Mouse (Mus musculus): ENCODE measurements around the gene Ankub1. TPM values are rescaled to one million over a fixed set of nuclear protein-coding genes. Genes with fewer than 3 reads are reported as not detected.

Ankub1 gene
- total RNA-seq (2021) = under 1 TPM in 1 of 2 experiments, not detected in 1; 0.26 TPM
- long read RNA-seq, experiment 1 = 0 reads
- long read RNA-seq, experiment 2, partial matches to known transcripts = 0 of 1 reads
- long read RNA-seq, experiment 2, other reads (novel, unspliced or antisense) = 1 of 1 reads

DNA sequence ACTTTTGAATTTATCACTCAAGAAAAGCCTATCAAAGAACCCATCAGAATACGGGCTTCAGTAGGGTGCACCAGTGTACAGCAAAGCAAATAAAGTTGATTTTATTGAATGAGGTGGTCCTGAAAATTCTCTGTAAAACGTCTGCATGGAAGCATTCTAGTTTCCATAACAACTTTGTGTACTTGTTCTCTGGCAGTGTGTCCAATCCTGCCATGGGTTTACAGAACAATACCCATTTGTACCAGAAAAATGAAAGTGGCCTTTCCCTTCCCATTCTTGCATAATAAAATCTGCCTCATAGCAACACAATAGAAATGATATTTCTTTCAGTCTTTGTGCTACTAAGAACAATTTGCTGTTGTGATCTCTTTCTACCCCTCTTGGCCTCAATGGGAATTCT is at the start of gene Ankub1:
Gene Ankub1, minus strand, starts transcription at position 81 of the 400 bp plus-strand sequence.
- DNase-seq (ENCODE audit: low spot score in 2 of 2) = no peak

DNA sequence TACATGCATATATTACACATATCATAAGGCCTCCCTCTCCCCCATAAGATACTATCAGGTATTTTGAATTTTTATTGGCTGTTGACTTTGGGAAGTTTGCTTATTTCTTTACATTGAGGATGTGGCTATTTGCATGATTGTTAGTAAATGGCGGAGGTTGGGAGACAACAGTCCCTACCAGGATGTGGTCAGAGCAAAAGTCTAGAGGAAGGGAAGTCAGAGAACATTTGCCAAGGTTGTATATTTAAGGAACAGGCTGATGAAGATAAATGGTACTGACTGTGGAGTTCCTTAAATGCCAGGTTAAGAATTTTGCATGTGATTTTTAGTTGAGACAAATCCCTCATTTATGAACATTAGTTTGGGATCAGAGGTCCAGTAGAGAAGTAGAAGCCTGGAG is 47.2 kb upstream of the Ankub1 start:
- DNase-seq (ENCODE audit: low spot score in 2 of 2) = no peak

DNA sequence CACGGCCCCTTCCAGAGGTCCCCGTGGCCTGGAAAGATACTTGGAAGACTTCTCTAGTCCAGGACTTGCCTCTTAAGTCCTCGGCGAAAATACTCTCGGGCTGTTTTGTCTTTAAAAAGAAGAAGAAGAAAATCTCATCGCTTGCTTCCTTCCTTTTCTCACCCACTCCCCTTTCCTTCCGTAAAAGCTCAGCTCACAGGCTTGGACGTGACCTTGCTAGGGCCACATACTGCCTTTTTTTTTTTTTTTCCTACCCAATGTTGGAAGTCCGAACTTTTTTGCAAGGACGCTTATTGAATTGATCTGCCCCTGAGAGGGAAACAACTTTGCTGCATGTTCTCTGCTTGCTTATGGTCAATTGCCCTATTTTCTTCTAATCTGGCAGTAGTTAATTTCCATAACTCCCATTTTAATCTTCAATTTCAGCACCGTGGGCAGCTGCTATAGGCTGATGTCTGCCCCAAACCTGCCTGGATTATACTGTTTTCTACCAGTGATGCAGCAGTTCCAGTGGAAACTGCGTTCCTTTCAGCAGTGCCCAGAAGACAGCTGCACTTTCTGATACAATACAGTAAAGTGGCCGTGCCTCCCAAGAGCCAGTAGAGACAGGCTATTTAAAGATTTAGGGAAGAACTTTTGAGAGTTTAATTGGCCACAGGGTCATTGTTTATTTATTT is 44.0 kb upstream of the Ankub1 start:
- DNase-seq (ENCODE audit: low spot score in 2 of 2) = no peak

DNA sequence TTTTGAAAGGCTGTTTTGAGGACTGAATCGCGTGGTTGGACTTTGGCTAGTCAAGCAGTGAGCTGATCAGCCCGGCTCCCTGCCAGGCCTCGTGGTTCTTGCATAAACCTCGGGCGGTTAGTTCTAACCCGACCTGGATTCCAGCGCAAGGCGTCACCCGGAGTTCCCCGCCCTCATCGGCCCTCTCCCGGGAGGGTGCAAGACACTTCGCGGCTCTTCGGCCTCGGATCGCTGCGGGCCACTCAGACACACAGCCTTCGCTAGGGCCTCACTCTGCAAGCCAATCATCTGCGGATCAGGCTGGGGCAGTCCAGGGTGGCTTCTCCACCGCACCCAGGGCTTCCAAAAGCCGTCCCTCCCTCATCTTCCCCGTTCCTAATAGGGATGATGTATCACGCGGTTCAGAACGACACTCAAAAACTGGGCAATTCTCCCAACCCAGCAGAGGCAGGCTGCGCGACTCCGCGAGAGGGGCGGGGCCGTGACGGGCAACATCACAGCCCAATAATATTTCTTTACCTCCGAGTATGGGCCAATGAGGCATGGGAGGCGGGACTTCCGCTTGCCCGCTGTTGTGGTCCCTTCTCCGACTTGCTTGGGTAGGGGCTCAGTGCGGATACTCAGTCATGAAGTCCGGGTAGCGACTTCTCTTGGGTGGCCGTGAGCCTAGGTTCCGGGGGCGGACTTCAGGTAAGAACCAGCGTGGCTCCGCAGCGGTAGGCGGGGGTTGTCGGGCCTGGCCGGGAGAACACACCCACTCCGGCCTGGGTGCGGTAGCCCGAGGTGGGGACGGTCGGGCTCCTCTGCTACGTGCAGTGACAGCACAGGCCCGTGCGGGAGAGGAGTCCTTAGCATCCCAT is 43.1 kb upstream of the Ankub1 start, which contains the start of gene Rnf13:
Gene Rnf13, plus strand, starts transcription at position 552 of the 860 bp plus-strand sequence.
- DNase-seq (ENCODE audit: low spot score in 2 of 2) = peak; percentile 90 to 96

DNA sequence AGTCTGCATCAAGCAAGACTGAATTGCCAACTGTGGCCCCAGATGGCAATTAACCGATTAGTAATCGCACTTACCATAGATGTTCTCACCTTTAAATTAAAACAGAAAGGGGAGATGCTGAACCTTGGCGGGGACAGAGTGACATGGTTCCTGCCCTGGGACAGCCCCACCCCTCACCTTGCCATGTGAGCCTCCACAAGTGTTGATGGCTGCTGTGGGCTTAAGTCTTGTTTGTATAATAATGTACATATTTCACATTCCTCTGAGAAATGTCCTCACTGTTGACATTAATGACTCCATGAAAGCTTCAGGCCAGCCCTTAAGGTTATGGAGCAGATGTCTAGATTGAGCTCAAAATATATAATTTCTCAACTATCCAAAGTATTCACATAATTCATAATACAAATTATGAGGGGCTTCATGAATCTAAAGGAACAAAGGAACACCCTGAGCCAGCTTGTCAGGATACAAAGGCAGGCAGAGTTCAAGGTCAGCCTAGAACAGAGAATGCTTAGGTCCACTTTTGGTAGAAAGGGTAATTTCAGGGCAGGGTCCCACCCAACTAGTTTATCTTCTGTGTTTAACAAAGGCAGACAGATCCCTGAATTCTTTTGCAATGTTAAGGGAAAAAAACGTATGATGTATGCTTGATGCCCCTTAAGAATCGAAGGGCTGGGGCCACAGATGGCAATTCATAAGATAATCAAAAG is 39.8 kb upstream of the Ankub1 start:
- no peak for DNase-seq (ENCODE audit: low spot score in 2 of 2)

DNA sequence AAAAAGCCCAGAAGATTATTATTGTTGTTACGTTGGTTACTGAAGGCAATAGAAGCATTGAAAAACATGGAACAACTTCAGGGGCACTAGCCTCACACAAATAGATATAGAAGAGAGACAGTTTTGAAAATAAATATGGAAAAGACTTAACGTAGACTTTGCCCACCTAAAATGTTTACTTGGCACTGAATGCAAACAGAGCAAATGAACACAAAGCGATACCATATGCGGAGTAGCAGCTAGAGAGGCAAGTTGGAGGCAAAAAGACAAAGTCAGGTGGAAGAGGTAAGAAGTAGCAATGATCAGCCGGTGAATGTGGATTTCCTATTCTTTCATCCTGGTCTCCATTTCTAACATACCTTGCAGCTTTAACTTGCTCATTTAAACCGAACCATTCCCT is 21.6 kb upstream of the Ankub1 start:
- no peak for DNase-seq (ENCODE audit: low spot score in 2 of 2)

DNA sequence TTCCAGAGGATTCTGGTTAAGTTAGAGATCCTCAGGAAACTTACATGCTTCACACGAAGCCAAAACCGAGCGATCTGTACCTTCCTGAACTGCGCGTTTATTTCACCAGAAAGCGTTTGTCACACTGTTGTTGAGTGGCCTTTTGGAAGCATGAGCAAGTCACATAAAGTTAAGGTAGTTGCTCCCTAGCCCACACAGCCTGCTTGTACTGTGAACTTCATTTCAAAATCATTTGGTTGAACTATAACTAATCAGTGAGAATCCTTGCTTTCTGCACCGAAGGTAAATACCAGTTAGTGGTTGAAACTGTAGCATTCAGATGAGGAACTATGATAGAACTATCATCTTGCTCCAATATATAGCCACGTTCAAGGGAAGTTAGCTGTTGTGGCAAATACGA is 4.2 kb upstream of the Ankub1 start:
- no peak for DNase-seq (ENCODE audit: low spot score in 2 of 2)

DNA sequence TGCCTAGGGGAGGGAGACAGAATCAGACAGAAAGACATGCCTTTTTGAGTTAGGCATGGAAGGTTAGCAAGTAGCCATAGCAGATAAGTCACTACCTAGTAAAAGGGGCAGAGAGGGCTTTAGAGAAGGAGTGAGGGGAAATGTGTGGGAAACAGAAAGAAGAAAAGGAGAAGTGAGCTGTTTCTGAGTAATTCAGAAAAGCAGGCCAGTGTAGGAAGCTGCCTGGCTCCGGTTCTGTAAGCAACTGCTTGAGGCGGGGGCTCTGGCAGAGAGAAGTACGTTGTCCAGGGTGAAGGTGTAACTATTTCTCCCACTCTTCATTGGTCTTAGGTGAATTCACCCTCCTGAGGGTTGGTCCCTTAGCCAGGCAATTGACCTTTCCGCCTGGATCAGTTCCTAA is 3.6 kb upstream of the Ankub1 start:
- no peak for DNase-seq (ENCODE audit: low spot score in 2 of 2)

DNA sequence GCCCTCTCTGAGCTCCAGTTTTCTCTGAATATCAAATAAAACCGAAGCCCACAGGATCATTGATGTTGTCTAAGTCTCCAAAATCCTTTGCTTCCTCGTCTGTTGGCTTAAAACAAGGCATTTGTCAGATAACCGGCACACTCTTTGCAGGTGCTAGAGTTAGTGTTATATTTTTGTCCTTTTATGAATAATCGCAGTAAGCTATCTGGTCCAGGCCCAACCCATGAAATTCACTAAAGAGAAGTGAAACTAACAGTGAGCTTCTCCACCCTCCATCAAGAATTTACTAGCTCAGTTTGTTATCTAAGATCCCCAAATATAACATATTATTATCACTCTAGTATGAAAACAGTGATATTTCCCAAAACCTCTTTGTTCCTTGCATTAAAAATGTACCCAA is 827 bp downstream of the Ankub1 start:
- DNase-seq (ENCODE audit: low spot score in 2 of 2) = no peak

DNA sequence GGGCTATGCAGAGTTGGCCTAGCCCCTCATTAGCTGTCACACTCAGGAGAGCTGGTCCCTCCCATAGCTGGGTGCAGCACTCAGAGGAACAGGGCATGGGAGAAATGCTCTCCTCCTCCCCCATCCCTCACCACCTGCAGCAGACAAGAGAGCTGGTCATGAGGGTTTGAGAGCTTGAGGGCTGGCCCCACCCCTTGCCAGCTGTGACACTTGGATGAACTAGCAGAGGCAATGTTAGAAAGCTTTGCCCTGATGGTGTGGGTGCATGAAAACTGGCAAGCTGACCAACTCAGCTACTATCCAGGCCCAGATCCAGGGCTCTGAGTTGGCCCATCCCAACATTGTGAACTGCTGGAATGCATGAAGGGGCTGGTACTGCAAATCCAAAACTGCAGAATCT is 14.8 kb downstream of the Ankub1 start:
- DNase-seq (ENCODE audit: low spot score in 2 of 2) = peak in 1 of 2 experiments; percentile 11

DNA sequence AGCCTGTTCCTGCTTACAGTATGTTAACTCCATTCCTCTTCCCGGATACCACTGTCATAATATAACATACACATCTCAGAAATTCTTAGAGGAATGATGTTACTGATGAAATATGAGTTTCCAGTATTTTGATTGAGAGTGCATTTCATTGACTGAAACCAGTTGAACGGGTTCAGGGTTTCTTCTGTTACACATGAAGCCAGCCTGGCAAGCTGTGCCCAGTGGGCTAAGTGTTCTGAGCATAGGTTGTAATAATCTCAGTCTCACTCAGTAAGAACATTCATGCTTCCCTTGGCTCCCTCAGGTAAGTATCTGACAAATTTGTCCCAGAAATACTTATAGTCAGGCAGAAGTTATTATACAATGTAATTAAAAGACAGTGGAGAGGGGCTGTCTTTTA is 18.5 kb downstream of the Ankub1 start:
- DNase-seq (ENCODE audit: low spot score in 2 of 2) = no peak

DNA sequence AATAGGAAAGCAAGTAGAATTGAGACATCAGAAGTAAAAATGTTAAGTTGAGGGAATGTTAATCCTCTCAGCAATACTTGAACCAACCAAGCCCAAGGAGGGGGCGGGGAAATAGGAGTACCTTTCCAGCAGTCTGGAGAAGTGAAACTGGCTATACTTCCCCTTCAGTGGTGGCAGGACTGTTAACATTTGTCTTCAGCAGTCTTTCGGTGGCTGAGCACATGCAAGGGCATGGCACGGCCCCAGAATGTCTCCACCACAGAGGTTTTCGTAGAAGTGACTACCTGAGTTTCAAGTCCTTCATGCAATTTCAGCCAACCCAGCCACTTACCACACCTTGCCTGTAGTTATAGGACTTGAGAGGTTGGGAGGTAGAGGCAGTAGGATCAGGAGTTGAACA is 19.0 kb downstream of the Ankub1 start:
- DNase-seq (ENCODE audit: low spot score in 2 of 2) = no peak

DNA sequence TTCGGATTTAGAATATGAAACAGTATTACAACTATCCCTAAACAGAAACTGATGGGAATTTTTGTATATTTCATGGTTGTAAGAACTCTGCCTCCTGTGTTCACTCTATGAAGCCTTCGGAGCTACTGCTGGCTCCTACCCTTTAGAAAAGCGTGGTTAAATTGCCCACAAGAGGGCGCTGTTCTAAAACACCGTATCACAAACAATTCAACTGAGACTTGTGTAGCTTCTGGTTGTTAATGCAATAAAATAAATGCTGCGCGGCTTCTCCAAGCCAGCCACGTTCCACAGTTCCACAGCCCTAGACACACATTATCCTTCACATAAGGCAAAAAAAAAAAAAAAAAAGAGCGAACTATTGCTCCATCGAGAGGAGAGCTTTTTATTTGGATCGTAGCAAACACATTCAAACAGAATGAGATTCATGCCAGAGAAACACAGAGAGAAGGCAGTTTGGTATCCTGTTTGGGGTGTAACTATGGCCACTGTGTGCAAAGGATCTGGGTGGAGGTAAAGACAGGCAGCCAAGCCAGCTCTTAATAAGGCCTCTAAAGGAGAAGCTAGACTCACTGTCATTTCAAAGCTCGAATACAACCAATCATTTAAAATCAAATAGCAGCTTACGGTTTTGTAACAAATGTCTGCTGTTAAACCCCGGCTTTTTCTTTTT is 25.4 kb downstream of the Ankub1 start:
- peak in 1 of 2 experiments; percentile 61 for DNase-seq (ENCODE audit: low spot score in 2 of 2)

DNA sequence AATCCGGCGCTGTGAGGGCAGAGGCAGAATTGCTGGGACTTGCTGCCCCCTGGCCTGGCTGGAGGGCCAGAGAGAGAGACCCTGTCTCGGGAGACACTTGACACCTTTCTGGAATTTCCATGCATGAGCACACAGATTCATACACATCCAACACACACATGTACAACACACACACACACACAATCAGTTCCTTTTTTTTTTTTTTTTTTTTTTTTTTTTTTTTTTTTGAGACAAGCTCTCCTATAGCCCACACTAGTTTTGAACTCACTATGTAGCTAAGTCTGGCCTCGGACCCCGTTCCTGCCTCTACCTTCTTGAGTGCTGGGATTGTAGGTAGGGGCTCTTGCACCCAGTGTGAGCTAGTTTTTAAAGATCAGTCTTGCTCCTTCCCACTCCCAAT is 26.7 kb downstream of the Ankub1 start:
- no peak for DNase-seq (ENCODE audit: low spot score in 2 of 2)

DNA sequence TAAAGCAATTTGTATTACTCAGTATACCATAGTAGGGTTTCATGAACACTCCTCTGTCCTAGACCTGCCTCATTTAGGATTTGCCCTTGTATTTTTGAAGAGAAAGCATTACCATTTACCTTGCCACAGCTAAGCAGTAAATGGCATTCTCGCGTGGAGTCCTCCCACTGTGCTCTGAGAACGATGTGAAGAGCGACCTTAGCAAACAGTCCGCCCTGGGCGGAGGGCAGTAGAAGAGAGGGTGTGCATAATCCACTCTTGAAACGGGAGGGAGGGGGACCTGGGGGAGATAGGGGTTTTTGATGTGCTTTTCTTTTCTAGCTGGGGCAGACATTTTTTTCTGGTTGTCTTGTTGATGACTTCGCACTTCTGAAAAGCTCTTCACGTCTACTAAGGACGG is 27.9 kb downstream of the Ankub1 start:
- no peak for DNase-seq (ENCODE audit: low spot score in 2 of 2)

DNA sequence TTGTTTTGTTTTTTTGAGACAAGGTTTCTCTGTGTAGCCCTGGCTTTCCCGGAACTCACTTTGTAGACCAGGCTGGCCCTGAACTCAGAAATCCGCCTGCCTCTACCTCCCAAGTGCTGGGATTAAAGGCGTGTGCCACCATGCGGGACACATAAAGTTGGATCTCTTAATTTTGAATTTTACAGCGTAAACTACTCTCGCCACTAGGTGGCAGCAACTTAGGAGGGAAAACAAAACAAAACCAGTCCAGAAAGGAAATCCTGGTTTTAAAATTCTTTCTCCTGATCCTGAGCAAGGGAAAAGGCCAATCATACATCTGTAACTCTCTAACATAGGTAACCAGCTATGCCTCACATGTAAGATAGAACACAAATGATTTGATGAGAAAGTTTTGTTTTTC is 28.9 kb downstream of the Ankub1 start:
- DNase-seq (ENCODE audit: low spot score in 2 of 2) = peak in 1 of 2 experiments; percentile 31

DNA sequence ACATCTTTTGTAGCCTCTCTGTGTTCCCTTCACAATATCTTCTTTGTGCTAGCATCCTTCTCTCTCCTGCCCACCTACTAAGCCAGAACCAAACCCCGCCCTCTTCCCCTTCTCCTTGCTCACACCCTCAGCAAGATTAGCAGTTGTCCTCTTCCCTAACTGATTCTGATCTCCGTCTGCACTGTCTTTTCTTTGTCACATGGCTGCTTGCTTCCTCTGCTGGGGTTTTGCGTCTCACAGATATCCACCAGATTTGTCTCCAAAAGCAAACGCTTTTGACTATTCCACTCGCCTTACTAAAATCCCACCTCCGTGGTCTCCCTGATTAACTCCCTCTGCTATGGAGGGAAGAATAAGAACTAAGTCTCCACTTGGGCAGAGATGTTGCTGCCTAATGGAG is 34.0 kb downstream of the Ankub1 start:
- no peak for DNase-seq (ENCODE audit: low spot score in 2 of 2)

DNA sequence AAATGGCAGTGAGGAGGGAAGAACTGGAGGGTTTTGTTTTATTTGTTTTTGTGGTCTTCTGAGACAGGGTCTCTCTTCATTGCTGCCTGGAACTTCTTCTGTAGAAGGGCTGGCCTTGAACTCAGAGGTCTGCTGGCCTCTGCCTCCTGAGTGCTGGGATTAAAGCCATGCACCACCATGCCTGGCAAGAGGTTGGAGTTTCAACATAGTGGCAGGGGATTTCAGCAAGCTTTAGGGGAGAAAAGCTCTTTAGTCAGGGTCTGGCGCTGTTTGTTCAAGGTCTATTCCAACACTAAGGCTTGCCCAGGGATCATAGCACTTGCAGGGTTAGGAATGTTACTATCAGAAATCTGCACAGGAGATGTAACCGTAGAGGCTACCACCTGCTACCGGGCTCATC is 39.0 kb downstream of the Ankub1 start:
- DNase-seq (ENCODE audit: low spot score in 2 of 2) = no peak

DNA sequence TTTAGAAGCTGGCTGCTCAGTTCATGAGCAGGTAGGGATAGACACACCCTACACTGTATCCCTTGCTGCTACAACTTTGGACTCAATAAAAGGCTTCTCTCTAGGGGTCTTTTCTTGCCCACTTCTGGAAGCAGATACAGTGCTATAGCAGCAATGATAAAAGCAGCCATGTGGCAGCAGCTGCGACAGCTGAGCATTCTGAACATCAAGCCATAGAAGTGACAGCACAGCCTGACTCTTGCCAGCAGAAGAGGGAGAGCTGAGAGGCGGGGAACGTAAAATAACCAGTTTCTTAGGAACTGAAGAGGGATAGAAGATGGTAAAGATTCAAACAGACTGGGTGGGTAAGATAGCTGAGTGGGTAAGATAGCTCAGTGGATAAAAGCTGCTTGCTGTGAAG is 40.1 kb downstream of the Ankub1 start:
- DNase-seq (ENCODE audit: low spot score in 2 of 2) = no peak

DNA sequence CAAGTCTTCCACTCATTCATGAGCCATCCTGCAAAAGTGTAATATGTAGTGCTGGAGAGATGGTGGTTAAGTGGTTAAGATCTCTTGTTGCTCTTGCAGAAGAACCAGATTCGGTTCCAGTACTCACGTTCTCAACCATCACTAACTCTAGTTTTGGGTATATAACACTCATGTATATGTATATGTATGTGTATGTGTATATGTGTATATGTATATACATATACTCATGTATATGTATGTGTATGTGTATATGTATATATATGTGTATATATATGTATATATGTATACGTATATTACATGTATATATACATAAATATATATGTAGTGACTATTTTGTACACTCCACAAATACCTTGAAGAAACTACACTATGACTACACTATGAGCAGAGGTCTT is 40.7 kb downstream of the Ankub1 start:
- DNase-seq (ENCODE audit: low spot score in 2 of 2) = no peak

DNA sequence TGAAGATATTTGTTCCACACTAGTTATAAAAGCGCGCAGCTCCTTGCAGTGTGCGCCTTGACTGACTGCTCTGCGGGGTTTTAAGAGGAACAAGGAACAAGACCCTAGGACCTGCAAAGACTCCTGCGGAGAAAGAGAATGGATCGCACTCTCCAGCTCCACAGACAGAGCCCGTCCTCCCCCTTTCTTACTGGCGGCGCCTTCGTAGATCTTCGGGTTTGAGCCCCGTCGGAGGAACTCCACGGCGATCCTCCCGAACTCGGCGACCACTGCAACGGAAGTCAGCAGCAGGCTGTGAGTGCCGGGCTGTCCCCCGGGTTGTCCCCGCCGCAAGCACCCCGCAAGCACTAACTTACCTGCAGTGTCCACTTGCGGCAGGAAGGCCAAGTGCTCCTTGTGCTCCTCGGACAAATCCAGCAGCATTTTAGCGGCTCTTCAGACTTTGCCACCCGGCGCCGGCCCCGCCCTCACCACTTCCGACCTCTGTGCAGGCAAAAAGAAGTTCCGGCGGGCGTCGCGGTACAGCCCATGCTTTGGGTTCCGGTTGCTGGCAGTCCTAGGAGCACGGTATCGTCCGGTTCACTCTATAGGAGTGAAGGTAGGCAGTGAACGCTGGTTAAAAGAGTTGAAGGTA is 41.3 kb downstream of the Ankub1 start, which contains the start of gene Commd2:
Gene Commd2, minus strand, starts transcription at position 485 of the 634 bp plus-strand sequence.
- peak; percentile 75 to 88 for DNase-seq (ENCODE audit: low spot score in 2 of 2)

Measured in gastrocnemius, postnatal 4 days (tissue).